26 mouse cellular contexts compared by ENCODE assay signal in the genomic region with DNA sequence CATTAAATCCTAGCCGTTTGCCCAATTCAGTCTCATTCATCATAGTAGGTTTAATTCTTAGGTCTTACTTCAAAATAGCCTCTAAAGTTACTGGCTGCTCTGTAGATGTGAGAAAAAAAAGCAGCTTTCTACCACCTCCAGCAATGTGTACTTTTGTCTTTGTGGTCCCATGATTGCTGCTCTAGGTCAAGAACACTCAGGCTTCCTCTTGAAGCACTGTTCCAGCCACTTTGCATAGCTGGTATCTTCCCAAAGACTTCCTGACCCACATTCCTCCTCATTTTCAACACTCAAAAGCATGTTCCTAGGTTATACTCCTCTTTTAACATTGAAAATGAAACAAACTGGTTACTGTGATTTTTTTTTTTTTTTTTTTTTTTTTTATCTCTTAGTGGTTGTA.
DNase-seq lines count a peak whose midpoint lies in the region; ATAC-seq and TF ChIP-seq lines count a peak whose summit lies in the region.
"Had no signal": no experiment of that assay in that cellular context is flagged by ENCODE, and none has a peak within 500 bp of the region (broad histone marks: within the 10 kb centered on the region; RNA-seq: fewer than 3 reads in every experiment).

No protein-coding gene starts in this region.

- H3K4me3 ChIP-seq in lung, embryonic 16.5 days (ENCODE audit: low read length), result no peak overlapping the region
- H3K4me3 ChIP-seq in layer of hippocampus, adult 2 months, result no peak overlapping the region
- H3K4me3 ChIP-seq in stomach, postnatal 0 days (ENCODE audit: low read depth, low read length), result no peak overlapping the region
- H3K4me3 ChIP-seq: embryonic facial prominence, embryonic 12.5 days; embryonic facial prominence, embryonic 15.5 days; forebrain, embryonic 12.5 days; forebrain, embryonic 15.5 days; heart, embryonic 10.5 days; heart, embryonic 13.5 days had no signal

- no peak for TF ChIP-seq EP300 in stomach, postnatal 0 days (optimal IDR thresholded peaks at IDR 0.05)

- H3K27me3 ChIP-seq in lung, embryonic 16.5 days (ENCODE audit: control insufficient read depth, insufficient read depth, low read depth, low read length), result no peaks in the 10 kb centered on the region; the same call in 1 of the 2 replicates
- H3K27me3 ChIP-seq in stomach, postnatal 0 days (ENCODE audit: control insufficient read depth, insufficient read depth, low read length), result no peaks in the 10 kb centered on the region
- H3K27me3 ChIP-seq: embryonic facial prominence, embryonic 12.5 days; embryonic facial prominence, embryonic 15.5 days; forebrain, embryonic 12.5 days; forebrain, embryonic 15.5 days; heart, embryonic 13.5 days; Patski had no signal

- no peaks in the 10 kb centered on the region for H3K4me1 ChIP-seq in lung, embryonic 16.5 days (replicated peaks; ENCODE audit: control insufficient read depth, insufficient read depth, low read length)
- no peaks in the 10 kb centered on the region for H3K4me1 ChIP-seq in stomach, postnatal 0 days (replicated peaks; ENCODE audit: control insufficient read depth, insufficient read depth)
- H3K4me1 ChIP-seq: embryonic facial prominence, embryonic 12.5 days; embryonic facial prominence, embryonic 15.5 days; forebrain, embryonic 12.5 days; forebrain, embryonic 15.5 days; heart, embryonic 10.5 days; heart, embryonic 13.5 days had no signal

- H3K27ac ChIP-seq in lung, embryonic 16.5 days (ENCODE audit: low read length), result no peak overlapping the region
- no peak overlapping the region for H3K27ac ChIP-seq in layer of hippocampus, adult 2 months
- H3K27ac ChIP-seq in stomach, postnatal 0 days (replicated peaks), result no peak overlapping the region
- H3K27ac ChIP-seq: embryonic facial prominence, embryonic 12.5 days; embryonic facial prominence, embryonic 15.5 days; forebrain, embryonic 12.5 days; forebrain, embryonic 15.5 days; heart, embryonic 10.5 days; heart, embryonic 13.5 days; hindbrain, embryonic 14.5 days; hindbrain, postnatal 0 days had no signal

- no peak overlapping the region for H3K4me2 ChIP-seq in lung, embryonic 16.5 days (ENCODE audit: low read depth, low read length)
- no peak overlapping the region for H3K4me2 ChIP-seq in stomach, postnatal 0 days (replicated peaks; ENCODE audit: low read depth)
- H3K4me2 ChIP-seq: embryonic facial prominence, embryonic 12.5 days; embryonic facial prominence, embryonic 15.5 days; forebrain, embryonic 12.5 days; forebrain, embryonic 15.5 days; heart, embryonic 13.5 days; hindbrain, embryonic 14.5 days had no signal

- TF ChIP-seq CTCF in layer of hippocampus, adult 2 months (conservative IDR thresholded peaks at IDR 0.05), result no peak
- TF ChIP-seq CTCF in stomach, postnatal 0 days (IDR thresholded peaks at IDR 0.05; ENCODE audit: low read depth), result no peak

- no peaks in the 10 kb centered on the region for H3K9me3 ChIP-seq in lung, embryonic 16.5 days (ENCODE audit: control insufficient read depth, low read length)
- H3K9me3 ChIP-seq in stomach, postnatal 0 days (ENCODE audit: control insufficient read depth, low read length), result no peaks in the 10 kb centered on the region
- H3K9me3 ChIP-seq: embryonic facial prominence, embryonic 12.5 days; embryonic facial prominence, embryonic 15.5 days; forebrain, embryonic 12.5 days; forebrain, embryonic 15.5 days; heart, embryonic 10.5 days; heart, embryonic 13.5 days had no signal

- peak; percentile 66; the same call in 1 of the 2 replicates for ATAC-seq in lung, embryonic 16.5 days (ENCODE audit: low read depth)
- ATAC-seq in stomach, postnatal 0 days (ENCODE audit: low FRiP score, low TSS enrichment), result no peak
- ATAC-seq: forebrain, embryonic 15.5 days; hindbrain, postnatal 0 days; inflammation-experienced regulatory T-cells, adult 6 months; Patski had no signal

- peak; percentile 41 for DNase-seq in 3T3-L1 (ENCODE audit: low read depth, low spot score)
- DNase-seq in NIH3T3 (ENCODE audit: low read depth), result peak; percentile 72
- DNase-seq in lung, postnatal 25 days (ENCODE audit: low spot score), result peak; percentile 18
- DNase-seq in layer of hippocampus, adult 2 months (ENCODE audit: low spot score in 2 of 2), result no peak
- no peak for DNase-seq in stomach, postnatal 0 days (ENCODE audit: low spot score)
- no peak for DNase-seq in cerebellum, postnatal 36 days
- DNase-seq: adrenal gland, adult 2 months; adrenal gland, postnatal 14 days; cerebellum, adult 11-12 months; cerebellum, adult 9-10 months; cerebellum, postnatal 14 days; gastrocnemius, postnatal 25 days; heart, adult 18-20 months; heart, postnatal 14 days; heart, postnatal 4 days had no signal

- no peaks in the 10 kb centered on the region for H3K36me3 ChIP-seq in lung, embryonic 16.5 days (ENCODE audit: control insufficient read depth, insufficient read depth, low read length)
- H3K36me3 ChIP-seq in stomach, postnatal 0 days (ENCODE audit: control insufficient read depth, insufficient read depth, low read length), result no peaks in the 10 kb centered on the region
- H3K36me3 ChIP-seq: embryonic facial prominence, embryonic 12.5 days; embryonic facial prominence, embryonic 15.5 days; forebrain, embryonic 12.5 days; forebrain, embryonic 15.5 days; heart, embryonic 10.5 days; heart, embryonic 13.5 days had no signal

- WGBS in lung, embryonic 16.5 days, result 57% methylated on average over 1 of the region's 1 CpGs
- 58% methylated on average over 1 of the region's 1 CpGs for WGBS in stomach, postnatal 0 days

- no peak overlapping the region for H3K9ac ChIP-seq in lung, embryonic 16.5 days (ENCODE audit: low read length)
- H3K9ac ChIP-seq in stomach, postnatal 0 days (ENCODE audit: low read length), result no peak overlapping the region
- H3K9ac ChIP-seq: embryonic facial prominence, embryonic 12.5 days; embryonic facial prominence, embryonic 15.5 days; forebrain, embryonic 12.5 days; forebrain, embryonic 15.5 days; heart, embryonic 13.5 days; hindbrain, embryonic 14.5 days had no signal

Comparison
In these comparisons a context has a peak if more than half of its experiments do, and no peak if none do; other contexts are left out.
1. DNase-seq: peak in 3T3-L1 (single experiment), NIH3T3 (single experiment) and lung, postnatal 25 days (single experiment); none in layer of hippocampus, adult 2 months (0 of 2), stomach, postnatal 0 days (single experiment) and cerebellum, postnatal 36 days (0 of 2).